Mouse (Mus musculus) lung, postnatal 4 days (tissue): ENCODE data around the gene Plb1.

ENCODE experiments used
- DNase-seq, 2 experiments: peaks; one replicate each; pipeline ENCODE4 v3.0.0; 2021

Gene Plb1

GRCm38 (mm10) chr5:32397719-32398118 is 165.2 kb downstream of the Plb1 start:
- peak; percentile 39 to 49 for DNase-seq

DNA sequence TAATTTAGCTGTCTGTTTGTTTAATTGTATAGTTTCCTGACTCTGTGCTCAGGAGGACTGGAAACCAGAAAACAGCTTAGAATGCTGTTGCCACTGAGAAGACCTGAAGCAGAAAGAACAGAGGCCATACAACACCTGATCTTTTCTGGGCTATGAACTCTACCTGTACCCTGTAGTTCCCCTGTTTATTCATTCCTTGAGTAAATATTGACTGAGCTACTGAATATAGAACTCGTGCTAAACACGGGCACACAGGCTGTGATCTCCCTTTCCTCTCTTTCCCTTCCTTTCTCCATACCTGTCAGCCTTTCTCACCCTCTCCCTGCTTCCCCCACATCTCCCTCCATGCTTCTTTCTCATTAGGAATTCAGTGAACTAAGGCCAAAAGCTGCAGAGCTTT is 168.4 kb downstream of the Plb1 start:
- DNase-seq: no peak

- no peak for DNase-seq
Measured at GRCm38 (mm10) chr5:32403082-32403953, 170.8 kb downstream of the Plb1 start.

DNA sequence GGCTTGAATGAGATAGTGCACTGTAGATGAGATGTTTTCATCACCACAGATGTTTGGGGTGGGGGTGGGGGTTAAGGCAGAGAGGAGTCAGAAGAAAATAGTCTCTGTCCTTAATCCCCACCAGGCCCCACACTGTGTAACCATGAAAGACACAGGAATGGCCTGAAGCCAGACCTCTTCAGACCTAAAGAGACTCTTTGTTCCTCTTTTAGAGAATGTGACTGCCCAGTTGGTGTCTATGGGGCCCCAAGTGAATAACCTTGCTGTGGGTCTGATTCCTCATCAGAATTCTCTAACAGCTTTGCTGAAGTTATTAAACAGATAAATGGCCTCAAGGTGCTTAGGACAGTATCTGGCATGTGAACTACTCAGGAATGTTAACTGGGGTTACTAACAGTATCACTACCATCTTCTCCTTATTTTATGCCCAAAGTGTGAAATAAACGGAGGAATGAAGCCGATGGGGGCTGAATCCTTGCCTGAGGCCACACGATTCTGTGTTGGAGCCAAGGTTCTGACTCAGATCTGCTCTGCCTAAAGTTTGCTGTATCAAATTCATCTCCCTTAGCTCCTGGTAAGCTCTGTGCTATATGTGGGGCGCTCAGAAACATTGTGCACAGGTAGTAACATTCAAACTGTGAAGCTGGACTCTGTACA is 172.8 kb downstream of the Plb1 start:
- DNase-seq: no peak

GRCm38 (mm10) chr5:32408771-32409170 is 176.3 kb downstream of the Plb1 start:
- no peak for DNase-seq

GRCm38 (mm10) chr5:32409747-32410146 is 177.2 kb downstream of the Plb1 start:
- DNase-seq: no peak

GRCm38 (mm10) chr5:32410954-32411688 is 178.6 kb downstream of the Plb1 start:
- DNase-seq: no peak

- peak; percentile 40 to 77 for DNase-seq
Measured at GRCm38 (mm10) chr5:32412186-32412950, 179.9 kb downstream of the Plb1 start.

- DNase-seq: no peak
Measured at GRCm38 (mm10) chr5:32413083-32413482, 180.6 kb downstream of the Plb1 start.

GRCm38 (mm10) chr5:32413569-32413968 is 181.1 kb downstream of the Plb1 start:
- no peak for DNase-seq

GRCm38 (mm10) chr5:32414461-32414985 is 182.0 kb downstream of the Plb1 start:
- no peak for DNase-seq

DNA sequence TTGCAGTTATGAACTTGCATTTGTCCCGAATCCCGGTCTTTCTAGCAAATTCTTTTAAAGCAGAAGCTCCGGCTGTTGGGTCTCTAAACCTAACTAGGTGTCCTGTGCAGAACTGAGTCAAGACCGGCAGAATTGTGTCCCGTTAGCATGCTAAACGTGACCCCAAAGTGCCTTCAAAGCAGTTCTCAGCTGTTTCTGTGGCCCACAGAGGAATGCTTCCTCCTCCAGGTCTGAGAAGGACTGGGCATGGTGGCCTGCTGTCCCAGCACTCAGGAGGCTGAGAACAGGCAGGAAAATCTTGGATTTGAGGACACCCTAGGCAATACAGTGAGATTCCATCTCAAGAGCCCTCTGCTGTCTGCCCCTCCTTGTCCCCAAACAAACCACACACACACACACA is 183.0 kb downstream of the Plb1 start:
- no peak for DNase-seq
